Mouse (Mus musculus) neural tube, embryonic 12.5 days (tissue): ENCODE results near the gene Sp8. TPM values are rescaled to one million over a fixed set of nuclear protein-coding genes. Genes with fewer than 3 reads are reported as not detected.
A peak's percentile ranks its signal among the peaks of the same experiment; 100 is the strongest.

Source experiments
- ATAC-seq: fragments of 200-750 bp; cut with Nextera tagmentation; 2 replicates; pipeline ENCODE4 v1.8.0; 2017; ENCODE audit warnings: low read depth, mild to moderate bottlenecking, moderate TSS enrichment, moderate library complexity; ENCODE audit not compliant: low FRiP score
- H3K27ac ChIP-seq: fragments of 300-500 bp; sonication (generic); 2 replicates; pipeline ENCODE4 v1.5.1; 2016
- H3K27me3 ChIP-seq: fragments of 300-500 bp; sonication (generic); replicated peaks from 2 replicates; pipeline ENCODE4 v1.6.1; 2016; ENCODE audit warnings: mild to moderate bottlenecking
- H3K36me3 ChIP-seq: fragments of 300-500 bp; sonication (generic); 2 replicates; pipeline ENCODE4 v1.6.1; 2016; ENCODE audit warnings: mild to moderate bottlenecking
- H3K4me1 ChIP-seq: fragments of 300-500 bp; sonication (generic); 2 replicates; pipeline ENCODE4 v1.6.1; 2016
- H3K4me2 ChIP-seq: fragments of 300-500 bp; sonication (generic); replicated peaks from 2 replicates; pipeline ENCODE4 v1.6.1; 2016; ENCODE audit warnings: mild to moderate bottlenecking
- H3K4me3 ChIP-seq: fragments of 300-500 bp; sonication (generic); 2 replicates; pipeline ENCODE4 v1.5.1; 2016
- H3K9ac ChIP-seq: fragments of 300-500 bp; sonication (generic); 2 replicates; pipeline ENCODE4 v1.6.1; 2016; ENCODE audit warnings: mild to moderate bottlenecking
- H3K9me3 ChIP-seq: fragments of 300-500 bp; sonication (generic); 2 replicates; pipeline ENCODE4 v1.6.1; 2016; ENCODE audit warnings: mild to moderate bottlenecking
- WGBS: fragments of 180-500 bp; shearing (Covaris S2); methylation state at CpG from one replicate; pipeline ENCODE4 v1.1.7; 2016; 5-methylcytosine and 5-hydroxymethylcytosine counted together
- polyA plus RNA-seq: library from polyadenylated mRNA; unstranded; fragments of >200 nt; fragmentation: Nextera tagmentation; extraction: Ambion mirVana; gene quantifications from 2 replicates; pipeline ENCODE4 v1.2.1, GENCODE M21; 2016

The Sp8 gene
- polyA plus RNA-seq, 1 experiment from 2014 or later, result 6.3 TPM

DNA sequence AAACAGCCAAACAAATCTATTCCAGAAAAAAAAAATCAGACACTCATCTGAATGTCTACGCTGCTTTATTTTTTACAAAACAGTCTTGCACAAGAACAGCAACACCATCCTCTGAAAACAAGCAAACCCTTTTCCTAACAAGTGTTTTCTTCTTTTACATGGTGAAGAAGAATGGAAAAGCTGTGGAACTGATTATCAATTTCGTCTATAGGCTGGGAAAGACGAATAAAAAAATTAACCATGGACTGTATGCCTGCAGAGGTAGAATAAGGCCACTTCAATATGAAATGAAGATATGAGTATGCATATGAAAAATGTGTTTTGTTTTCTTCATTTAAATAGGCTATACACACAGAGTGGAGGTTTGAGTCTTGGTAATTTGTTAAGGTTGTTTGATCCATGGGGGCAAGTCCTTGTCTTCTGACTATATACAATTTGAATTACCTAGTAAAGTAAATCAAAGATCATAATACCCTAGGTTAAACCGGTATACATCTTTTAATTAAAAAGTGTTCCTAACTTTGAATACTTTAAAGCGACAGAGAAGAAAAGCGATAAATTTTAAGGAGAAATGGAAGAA is 4.1 kb upstream of the Sp8 start:
- no peaks in the 10 kb centered on the region for H3K9me3 ChIP-seq
- H3K36me3 ChIP-seq, result no peaks in the 10 kb centered on the region
- H3K27me3 ChIP-seq, result peaks cover 83% of the 10 kb centered on the region
- no peak overlapping the region for H3K4me3 ChIP-seq
- no peak overlapping the region for H3K9ac ChIP-seq
- ATAC-seq, result no peak
- no peak overlapping the region for H3K27ac ChIP-seq
- no peak overlapping the region for H3K4me2 ChIP-seq
- peaks cover 17% of the 10 kb centered on the region for H3K4me1 ChIP-seq
- 12% methylated on average over 6 of the region's 6 CpGs for WGBS

- Histone ChIP-seq H3K4me3 (peak overlapping the region; percentile 29), H3K27ac (no peak overlapping the region), H3K4me1 (peaks cover 18% of the 10 kb centered on the region), H3K27me3 (peaks cover 84% of the 10 kb centered on the region), H3K36me3 (no peaks in the 10 kb centered on the region), H3K9ac (0 out of 2 replicates have a peak overlapping the region, but pooled peaks have one; percentile 33), H3K4me2 (peak overlapping the region; percentile 57), H3K9me3 (no peaks in the 10 kb centered on the region)
- no peak for ATAC-seq
- WGBS, result under 1% methylated on average over 33 of the region's 33 CpGs
Measured at GRCm38 (mm10) chr12:118842671-118843411, 3.3 kb upstream of the Sp8 start.

DNA sequence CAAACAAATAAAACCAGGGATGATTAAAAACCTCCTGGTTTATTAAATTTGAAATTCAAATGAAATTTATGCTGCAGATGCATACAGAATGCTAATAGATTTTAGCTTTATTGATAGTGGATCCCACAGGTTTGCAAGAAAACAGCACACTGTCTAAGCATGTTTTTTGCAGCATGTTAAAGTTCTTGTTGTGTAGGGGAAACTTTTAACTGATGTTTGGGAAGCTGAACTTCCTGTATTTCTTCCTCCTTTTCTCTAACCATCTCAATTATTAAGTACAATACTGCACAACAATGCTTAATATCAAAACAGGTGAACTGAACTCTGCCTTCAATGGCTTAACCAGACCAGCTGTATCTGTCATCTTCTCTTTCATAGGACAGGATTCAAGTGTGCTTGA is 2.0 kb upstream of the Sp8 start:
- H3K9ac ChIP-seq, result no peak overlapping the region
- H3K4me1 ChIP-seq, result peaks cover 30% of the 10 kb centered on the region
- H3K9me3 ChIP-seq, result no peaks in the 10 kb centered on the region
- H3K36me3 ChIP-seq, result no peaks in the 10 kb centered on the region
- H3K27me3 ChIP-seq, result peaks cover 85% of the 10 kb centered on the region
- H3K4me2 ChIP-seq, result no peak overlapping the region
- H3K4me3 ChIP-seq, result no peak overlapping the region
- H3K27ac ChIP-seq, result no peak overlapping the region
- no peak for ATAC-seq

GRCm38 (mm10) chr12:118844841-118845240 is 1.3 kb upstream of the Sp8 start:
- no peaks in the 10 kb centered on the region for H3K36me3 ChIP-seq
- H3K4me1 ChIP-seq, result peaks cover 35% of the 10 kb centered on the region
- WGBS, result 12% methylated on average over 3 of the region's 3 CpGs
- no peak overlapping the region for H3K4me2 ChIP-seq
- no peak overlapping the region for H3K9ac ChIP-seq
- peaks cover 85% of the 10 kb centered on the region for H3K27me3 ChIP-seq
- H3K4me3 ChIP-seq, result no peak overlapping the region
- ATAC-seq, result no peak
- no peak overlapping the region for H3K27ac ChIP-seq
- no peaks in the 10 kb centered on the region for H3K9me3 ChIP-seq

- Histone ChIP-seq H3K27me3 (peaks cover 87% of the 10 kb centered on the region), H3K4me1 (peaks cover 35% of the 10 kb centered on the region), H3K4me3 (no peak overlapping the region), H3K9me3 (no peaks in the 10 kb centered on the region), H3K27ac (no peak overlapping the region), H3K4me2 (no peak overlapping the region), H3K9ac (no peak overlapping the region), H3K36me3 (no peaks in the 10 kb centered on the region)
- WGBS, result 5% methylated on average over 3 of the region's 3 CpGs
- ATAC-seq, result no peak
Measured at GRCm38 (mm10) chr12:118845351-118845750, 778 bp upstream of the Sp8 start.

DNA sequence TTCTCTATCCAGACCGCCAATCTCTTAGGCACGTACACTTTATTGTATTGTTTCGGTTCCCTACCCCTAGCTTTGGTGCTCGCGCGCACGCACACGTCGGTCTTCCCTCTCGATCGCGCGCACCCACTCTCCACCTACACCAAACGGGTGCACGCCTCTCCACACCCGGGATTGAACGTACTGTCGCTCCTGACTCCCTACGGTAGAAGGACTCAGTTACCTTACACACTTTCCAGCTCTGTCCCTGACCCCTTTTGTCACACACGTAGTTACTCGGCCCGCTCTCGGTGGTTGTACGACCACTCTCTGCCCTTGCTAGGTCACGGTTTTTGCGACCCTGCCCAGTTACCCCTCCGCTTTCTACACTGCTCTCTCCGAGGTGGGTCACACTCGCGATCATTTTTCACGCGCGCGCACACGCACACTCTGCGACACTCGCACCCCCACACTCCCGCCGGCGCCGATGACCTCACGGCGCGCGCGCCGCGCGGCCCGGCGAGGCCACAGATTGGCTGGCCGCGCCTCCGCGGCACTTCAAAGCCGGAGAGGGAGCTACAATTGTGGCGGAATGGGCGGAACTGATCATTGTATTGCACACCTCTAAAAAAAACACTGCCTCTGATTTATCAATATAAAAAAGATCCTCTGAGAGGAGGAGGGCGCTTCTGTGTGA is 656 bp downstream of the Sp8 start:
- peaks cover 86% of the 10 kb centered on the region for H3K27me3 ChIP-seq
- H3K4me3 ChIP-seq, result peak overlapping the region; percentile 38
- under 1% methylated on average over 59 of the region's 59 CpGs for WGBS
- ATAC-seq, result peak; percentile 48
- no peak overlapping the region for H3K27ac ChIP-seq
- peak overlapping the region; percentile 30; the same call in 1 of the 2 replicates for H3K9ac ChIP-seq
- H3K4me1 ChIP-seq, result peaks cover 35% of the 10 kb centered on the region
- H3K9me3 ChIP-seq, result no peaks in the 10 kb centered on the region
- no peaks in the 10 kb centered on the region for H3K36me3 ChIP-seq
- H3K4me2 ChIP-seq, result peak overlapping the region; percentile 68

DNA sequence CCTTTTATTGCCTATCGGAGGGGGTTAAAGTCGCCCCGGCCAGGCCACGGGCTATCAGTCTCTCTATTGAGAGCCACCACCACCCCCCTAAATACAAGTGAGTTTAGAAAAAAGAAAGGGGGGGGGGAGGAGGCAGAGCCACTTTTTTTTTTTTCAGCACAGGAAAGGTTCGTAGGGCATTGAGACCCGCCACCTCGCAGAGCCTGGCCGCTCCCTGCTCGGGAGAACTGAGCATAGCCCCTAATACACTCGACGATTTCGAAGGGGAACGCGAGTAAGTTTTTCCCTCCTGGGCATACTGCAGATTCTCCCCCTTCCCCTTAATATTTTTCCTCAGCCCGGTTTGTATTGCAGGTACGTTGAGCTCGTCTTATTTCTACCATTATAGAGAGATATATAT is 1.3 kb downstream of the Sp8 start:
- ATAC-seq, result no peak
- WGBS, result 0% methylated on average over 17 of the region's 17 CpGs
- Histone ChIP-seq H3K4me3 (peak overlapping the region; percentile 38), H3K9me3 (no peaks in the 10 kb centered on the region), H3K36me3 (no peaks in the 10 kb centered on the region), H3K27me3 (peaks cover 86% of the 10 kb centered on the region), H3K4me2 (peak overlapping the region; percentile 68), H3K4me1 (peaks cover 35% of the 10 kb centered on the region), H3K27ac (no peak overlapping the region), H3K9ac (peak overlapping the region; percentile 35; the same call in 1 of the 2 replicates)

- no peak overlapping the region for H3K27ac ChIP-seq
- H3K36me3 ChIP-seq, result no peaks in the 10 kb centered on the region
- peaks cover 30% of the 10 kb centered on the region for H3K4me1 ChIP-seq
- H3K9ac ChIP-seq, result peak overlapping the region; percentile 61
- no peaks in the 10 kb centered on the region for H3K9me3 ChIP-seq
- peak; percentile 4; the same call in 1 of the 2 replicates for ATAC-seq
- H3K4me2 ChIP-seq, result peak overlapping the region; percentile 68
- peaks cover 84% of the 10 kb centered on the region for H3K27me3 ChIP-seq
- WGBS, result 1% methylated on average over 23 of the region's 23 CpGs
- peak overlapping the region; percentile 38 for H3K4me3 ChIP-seq
Measured at GRCm38 (mm10) chr12:118847861-118848495, 1.8 kb downstream of the Sp8 start.

- peak overlapping the region; percentile 38 for H3K4me3 ChIP-seq
- peaks cover 84% of the 10 kb centered on the region for H3K27me3 ChIP-seq
- H3K9ac ChIP-seq, result peak overlapping the region; percentile 61
- WGBS, result under 1% methylated on average over 80 of the region's 80 CpGs
- peaks cover 27% of the 10 kb centered on the region for H3K4me1 ChIP-seq
- H3K36me3 ChIP-seq, result no peaks in the 10 kb centered on the region
- ATAC-seq, result peak; percentile 44
- H3K27ac ChIP-seq, result no peak overlapping the region
- H3K4me2 ChIP-seq, result peak overlapping the region; percentile 68
- H3K9me3 ChIP-seq, result no peaks in the 10 kb centered on the region
Measured at GRCm38 (mm10) chr12:118848496-118849202, 2.5 kb downstream of the Sp8 start.

GRCm38 (mm10) chr12:118849203-118849861 is 3.2 kb downstream of the Sp8 start:
- Histone ChIP-seq H3K9ac (peak overlapping the region; percentile 61), H3K36me3 (no peaks in the 10 kb centered on the region), H3K4me3 (peak overlapping the region; percentile 38), H3K9me3 (no peaks in the 10 kb centered on the region), H3K27ac (no peak overlapping the region), H3K4me1 (peaks cover 29% of the 10 kb centered on the region), H3K27me3 (peaks cover 82% of the 10 kb centered on the region), H3K4me2 (peak overlapping the region; percentile 68)
- WGBS, result under 1% methylated on average over 78 of the region's 78 CpGs
- peak; percentile 52 for ATAC-seq

DNA sequence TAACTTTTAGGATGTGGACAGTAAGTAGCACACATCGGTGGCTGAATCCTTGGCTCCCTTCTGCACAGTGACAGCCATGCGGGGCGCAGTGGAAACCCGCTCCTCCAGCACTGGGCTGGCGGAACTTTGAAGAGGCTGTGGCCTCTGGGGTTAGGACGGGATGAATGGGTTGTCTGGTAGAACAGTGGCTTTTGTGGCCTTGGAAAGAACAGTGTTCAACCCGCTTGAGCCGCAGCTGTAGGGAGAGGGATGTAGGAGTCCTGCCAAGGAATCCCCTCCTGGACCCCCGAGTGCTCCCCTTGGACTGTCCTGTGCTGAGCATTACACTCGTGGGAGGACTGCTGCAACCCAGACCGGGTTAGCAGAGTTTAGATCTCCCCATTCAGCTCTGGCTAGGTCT is 3.9 kb downstream of the Sp8 start:
- no peaks in the 10 kb centered on the region for H3K9me3 ChIP-seq
- peak overlapping the region; percentile 38 for H3K4me3 ChIP-seq
- H3K36me3 ChIP-seq, result no peaks in the 10 kb centered on the region
- WGBS, result 2% methylated on average over 11 of the region's 11 CpGs
- H3K9ac ChIP-seq, result peak overlapping the region; percentile 61
- no peak overlapping the region for H3K27ac ChIP-seq
- H3K4me1 ChIP-seq, result peaks cover 36% of the 10 kb centered on the region
- H3K4me2 ChIP-seq, result peak overlapping the region; percentile 68
- peaks cover 82% of the 10 kb centered on the region for H3K27me3 ChIP-seq
- ATAC-seq, result no peak
